Mouse (Mus musculus) intestine, embryonic 14.5 days (tissue): ENCODE measurements around the gene Slc38a3. TPM values are rescaled to one million over a fixed set of nuclear protein-coding genes. Genes with fewer than 3 reads are reported as not detected.
A peak's percentile ranks its signal among the peaks of the same experiment; 100 is the strongest.

Experiments
- ATAC-seq: fragments of 200-750 bp; cut with Nextera tagmentation; replicated peaks from 2 replicates; pipeline ENCODE4 v1.8.0; 2017; ENCODE audit warnings: low read depth, moderate number of reproducible peaks, moderate TSS enrichment, moderate library complexity; ENCODE audit not compliant: low FRiP score, low TSS enrichment
- DNase-seq: peaks from one replicate; pipeline ENCODE4 v3.0.0-alpha.2; 2018; ENCODE audit warnings: low spot score
- H3K27ac ChIP-seq: fragments of 300-500 bp; sonication (generic); 2 replicates; pipeline ENCODE4 v1.5.1; 2014; ENCODE audit warnings: low read depth, mild to moderate bottlenecking, control low read depth
- H3K27me3 ChIP-seq: fragments of 300-500 bp; sonication (generic); replicated peaks from 2 replicates; pipeline ENCODE4 v1.6.1; 2014; ENCODE audit warnings: low read length, control low read depth; ENCODE audit not compliant: control insufficient read depth, insufficient read depth
- H3K36me3 ChIP-seq: fragments of 300-500 bp; sonication (generic); 2 replicates; pipeline ENCODE4 v1.6.1; 2014; ENCODE audit warnings: low read length, control low read depth; ENCODE audit not compliant: control insufficient read depth, insufficient read depth
- H3K4me1 ChIP-seq: fragments of 300-500 bp; sonication (generic); replicated peaks from 2 replicates; pipeline ENCODE4 v1.6.1; 2014; ENCODE audit warnings: low read length, control low read depth, mixed read lengths; ENCODE audit not compliant: control insufficient read depth, insufficient read depth
- H3K4me2 ChIP-seq: fragments of 300-500 bp; sonication (generic); 2 replicates; pipeline ENCODE4 v1.6.1; 2014; ENCODE audit warnings: low read length
- H3K4me3 ChIP-seq: fragments of 300-500 bp; sonication (generic); 2 replicates; pipeline ENCODE4 v1.5.1; 2014; ENCODE audit warnings: low read depth, low read length, control low read depth, mixed read lengths
- H3K9ac ChIP-seq: fragments of 300-500 bp; sonication (generic); 2 replicates; pipeline ENCODE4 v1.6.1; 2014; ENCODE audit warnings: mild to moderate bottlenecking, low read length
- H3K9me3 ChIP-seq: fragments of 300-500 bp; sonication (generic); 2 replicates; pipeline ENCODE4 v1.6.1; 2016; ENCODE audit warnings: low read length, control low read depth; ENCODE audit not compliant: control insufficient read depth
- WGBS: fragments of 180-500 bp; shearing (Covaris S2); extraction: QIAGEN DNeasy Blood & Tissue Kit; methylation state at CpG from one replicate; pipeline ENCODE4 v1.1.7; 2014; 5-methylcytosine and 5-hydroxymethylcytosine counted together
- polyA plus RNA-seq: library from polyadenylated mRNA; unstranded; fragments of >200 nt; fragmentation: Nextera tagmentation; extraction: Ambion mirVana; gene quantifications from 2 replicates; pipeline ENCODE4 v1.2.1, GENCODE M21; 2014

Slc38a3 gene
- polyA plus RNA-seq, 1 experiment from 2014 or later: 9.3 TPM

DNA sequence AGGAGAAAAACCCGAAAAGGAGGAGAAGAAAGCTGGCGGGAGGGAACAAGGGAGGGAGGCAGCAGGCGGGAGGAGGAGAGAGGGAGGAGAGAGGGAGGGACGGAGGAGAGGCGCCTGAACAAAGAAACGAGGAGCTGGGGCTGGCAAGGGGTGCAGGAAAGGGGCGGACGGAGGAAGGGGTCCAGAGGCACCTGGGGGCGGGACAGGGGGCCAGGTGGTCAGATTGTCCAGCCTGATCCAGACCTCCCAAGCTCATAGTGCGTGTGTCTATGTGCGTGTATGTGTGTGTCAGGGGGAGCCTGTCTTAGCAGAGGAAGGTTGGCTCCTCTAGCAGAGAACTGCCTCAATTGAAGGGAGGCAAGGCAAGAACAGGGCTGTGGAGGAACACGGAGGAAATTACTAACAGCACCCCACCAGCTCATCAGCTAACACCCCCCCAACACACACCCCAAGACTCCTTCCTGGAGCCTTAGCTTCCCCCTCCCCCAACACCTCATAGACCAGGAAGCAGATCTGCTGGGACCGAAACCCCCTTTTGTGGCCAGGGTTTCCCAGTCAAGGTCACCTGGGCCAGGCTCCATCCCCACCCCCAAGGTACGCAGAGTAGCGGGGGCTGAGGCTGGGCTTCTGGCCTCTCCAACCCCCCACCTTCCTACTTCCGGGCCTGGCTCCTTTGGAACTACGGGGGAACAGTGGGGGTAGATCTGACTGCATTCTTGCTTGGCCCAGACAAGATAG, 38.5 kb upstream of the Slc38a3 start:
- Histone ChIP-seq H3K4me3 (peak overlapping the region; percentile 69), H3K9ac (peak overlapping the region; percentile 73), H3K4me1 (peaks cover 51% of the 10 kb centered on the region), H3K9me3 (no peaks in the 10 kb centered on the region), H3K27ac (peak overlapping the region; percentile 72), H3K36me3 (peaks cover 10% of the 10 kb centered on the region), H3K27me3 (no peaks in the 10 kb centered on the region), H3K4me2 (peak overlapping the region; percentile 89)
- 2% methylated on average over 17 of the region's 17 CpGs for WGBS
- no peak for ATAC-seq
- peak; percentile 81 for DNase-seq

- ATAC-seq (no peak), DNase-seq (peak; percentile 65)
- H3K36me3 ChIP-seq: peaks cover 10% of the 10 kb centered on the region
- H3K9me3 ChIP-seq: no peaks in the 10 kb centered on the region
- H3K4me3 ChIP-seq: peak overlapping the region; percentile 69
- peak overlapping the region; percentile 89 for H3K4me2 ChIP-seq
- H3K9ac ChIP-seq: peak overlapping the region; percentile 73
- H3K27me3 ChIP-seq: no peaks in the 10 kb centered on the region
- peaks cover 60% of the 10 kb centered on the region for H3K4me1 ChIP-seq
- 3% methylated on average over 14 of the region's 14 CpGs for WGBS
- peak overlapping the region; percentile 72; the same call in 1 of the 2 replicates for H3K27ac ChIP-seq
These were observed 37.5 kb upstream of the Slc38a3 start for GRCm38 (mm10) chr9:107706781-107707211.

GRCm38 (mm10) chr9:107703337-107704122, 34.2 kb upstream of the Slc38a3 start:
- H3K4me3 ChIP-seq: no peak overlapping the region
- no peaks in the 10 kb centered on the region for H3K9me3 ChIP-seq
- ATAC-seq (no peak), DNase-seq (no peak)
- peaks cover 87% of the 10 kb centered on the region for H3K4me1 ChIP-seq
- peaks cover 10% of the 10 kb centered on the region for H3K36me3 ChIP-seq
- 53% methylated on average over 14 of the region's 14 CpGs for WGBS
- H3K27ac ChIP-seq: peak overlapping the region; percentile 23; the same call in 1 of the 2 replicates
- H3K27me3 ChIP-seq: no peaks in the 10 kb centered on the region
- no peak overlapping the region for H3K4me2 ChIP-seq
- H3K9ac ChIP-seq: no peak overlapping the region

GRCm38 (mm10) chr9:107702606-107703185, 33.4 kb upstream of the Slc38a3 start:
- Histone ChIP-seq H3K9ac (no peak overlapping the region), H3K9me3 (no peaks in the 10 kb centered on the region), H3K4me2 (no peak overlapping the region), H3K36me3 (peaks cover 10% of the 10 kb centered on the region), H3K27ac (no peak overlapping the region), H3K4me1 (peaks cover 90% of the 10 kb centered on the region), H3K27me3 (no peaks in the 10 kb centered on the region), H3K4me3 (no peak overlapping the region)
- DNase-seq (no peak), ATAC-seq (no peak)
- 67% methylated on average over 3 of the region's 3 CpGs for WGBS

- Histone ChIP-seq H3K36me3 (peaks cover 10% of the 10 kb centered on the region), H3K4me3 (no peak overlapping the region), H3K4me2 (no peak overlapping the region), H3K27me3 (no peaks in the 10 kb centered on the region), H3K27ac (0 out of 2 replicates have a peak overlapping the region, but pooled peaks have one; percentile 22), H3K9me3 (no peaks in the 10 kb centered on the region), H3K9ac (no peak overlapping the region), H3K4me1 (peaks cover 90% of the 10 kb centered on the region)
- DNase-seq (no peak), ATAC-seq (no peak)
- WGBS: 32% methylated on average over 12 of the region's 12 CpGs
These were observed 32.3 kb upstream of the Slc38a3 start for GRCm38 (mm10) chr9:107701594-107701993.

DNA sequence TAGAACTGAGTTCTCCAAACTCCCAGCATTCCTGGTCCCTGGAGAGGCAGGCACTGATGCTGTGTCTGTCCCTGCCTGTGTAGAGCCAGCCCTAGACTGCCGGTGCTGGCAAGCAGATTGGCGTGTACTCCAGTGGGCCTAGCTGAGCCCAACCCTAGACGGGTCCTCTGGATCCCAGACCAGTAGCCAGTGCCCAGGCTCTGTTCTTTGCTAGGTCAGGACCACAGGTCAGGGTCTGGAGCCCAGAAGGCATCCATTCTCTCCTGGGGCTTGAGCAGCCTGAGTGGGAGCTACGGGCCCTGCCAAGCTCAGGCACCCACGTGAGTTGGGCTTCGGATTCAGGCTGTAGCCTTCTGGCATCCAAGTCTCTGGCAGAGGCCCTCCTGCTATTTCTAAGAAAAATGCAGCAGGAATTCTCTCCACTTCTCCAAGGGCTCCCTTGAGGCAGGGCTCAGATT, 30.8 kb upstream of the Slc38a3 start:
- H3K36me3 ChIP-seq: peaks cover 11% of the 10 kb centered on the region
- H3K9me3 ChIP-seq: no peaks in the 10 kb centered on the region
- DNase-seq (no peak), ATAC-seq (no peak)
- WGBS: 45% methylated on average over 6 of the region's 6 CpGs
- no peak overlapping the region for H3K4me2 ChIP-seq
- no peaks in the 10 kb centered on the region for H3K27me3 ChIP-seq
- H3K9ac ChIP-seq: no peak overlapping the region
- H3K27ac ChIP-seq: peak overlapping the region; percentile 69
- H3K4me1 ChIP-seq: peaks cover 81% of the 10 kb centered on the region
- H3K4me3 ChIP-seq: no peak overlapping the region

DNA sequence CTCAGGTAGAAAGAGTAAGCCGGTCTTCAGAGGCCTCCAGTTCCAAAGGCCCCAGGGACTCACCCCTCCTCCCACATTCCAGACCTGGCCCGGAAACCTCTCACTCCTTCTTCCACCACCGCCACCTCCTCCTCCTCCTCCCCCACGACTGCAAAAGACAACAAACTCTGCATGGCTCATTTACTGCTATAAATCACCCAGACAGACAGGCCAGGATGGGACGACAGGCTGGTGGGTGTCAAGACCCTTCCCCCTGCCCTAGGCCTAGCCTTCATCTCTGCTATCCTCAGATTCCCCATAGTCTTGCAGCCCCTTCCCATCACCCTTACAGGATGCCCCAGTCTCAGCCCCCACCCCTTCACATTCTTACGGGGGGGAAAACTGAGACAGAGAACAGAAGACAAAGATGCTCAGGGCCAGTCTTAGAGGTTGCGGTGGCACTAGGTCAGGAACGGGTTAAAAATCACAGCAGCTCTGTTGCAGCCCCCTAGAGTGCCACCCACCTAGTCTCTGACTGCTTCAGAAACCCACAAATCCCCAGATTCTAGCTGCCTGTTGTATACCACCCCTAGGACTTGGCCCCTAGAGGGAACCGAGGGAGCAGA, 30.1 kb upstream of the Slc38a3 start:
- Histone ChIP-seq H3K4me3 (no peak overlapping the region), H3K9ac (no peak overlapping the region), H3K4me1 (peaks cover 75% of the 10 kb centered on the region), H3K27me3 (no peaks in the 10 kb centered on the region), H3K27ac (peak overlapping the region; percentile 69), H3K36me3 (peaks cover 6% of the 10 kb centered on the region; the same call in 1 of the 2 replicates), H3K9me3 (no peaks in the 10 kb centered on the region), H3K4me2 (peak overlapping the region; percentile 29)
- no peak for ATAC-seq
- DNase-seq: no peak
- 10% methylated on average over 9 of the region's 9 CpGs for WGBS

GRCm38 (mm10) chr9:107698611-107699190, 29.4 kb upstream of the Slc38a3 start:
- DNase-seq: no peak
- H3K4me3 ChIP-seq: 0 out of 2 replicates have a peak overlapping the region, but pooled peaks have one; percentile 6
- peak overlapping the region; percentile 29 for H3K4me2 ChIP-seq
- 12% methylated on average over 14 of the region's 14 CpGs for WGBS
- H3K36me3 ChIP-seq: 0 out of 2 replicates have a peak, but pooled peaks cover 2% of the 10 kb centered on the region
- H3K9ac ChIP-seq: 0 out of 2 replicates have a peak overlapping the region, but pooled peaks have one; percentile 0
- no peaks in the 10 kb centered on the region for H3K27me3 ChIP-seq
- H3K4me1 ChIP-seq: peaks cover 67% of the 10 kb centered on the region
- H3K27ac ChIP-seq: peak overlapping the region; percentile 69
- ATAC-seq: no peak
- no peaks in the 10 kb centered on the region for H3K9me3 ChIP-seq
